Mouse (Mus musculus) ES-E14 (cell line): ENCODE data around the gene Dhx57. TPM values are rescaled to one million over a fixed set of nuclear protein-coding genes. Genes with fewer than 3 reads are reported as not detected.

ENCODE experiments used
- DNase-seq: peaks from one replicate; pipeline ENCODE4 v3.0.0-alpha.2; 2013; ENCODE audit warnings: low read depth, low spot score
- H3K27ac ChIP-seq: 2 replicates; pipeline ENCODE4 v1.5.1; 2012; ENCODE audit warnings: low read depth, mild to moderate bottlenecking, low read length, moderate library complexity, mixed read lengths; ENCODE audit not compliant: poor library complexity, insufficient read depth, severe bottlenecking
- H3K36me3 ChIP-seq: 2 replicates; pipeline ENCODE4 v1.6.1; 2012; ENCODE audit warnings: mild to moderate bottlenecking, low read length, moderate library complexity, mixed read lengths; ENCODE audit not compliant: control insufficient read depth, poor library complexity, insufficient read depth, severe bottlenecking
- H3K4me1 ChIP-seq, 2 experiments: fragments of 150-350 bp in 1 of 2; sonication (generic) in 1 of 2; 2 replicates each; pipeline ENCODE4 v1.6.1; 2012; ENCODE audit warnings: low read length in 2 of 2, mild to moderate bottlenecking in 1 of 2, mixed read lengths in 1 of 2; ENCODE audit not compliant: control insufficient read depth in 2 of 2, insufficient read depth in 2 of 2, poor library complexity in 1 of 2
- H3K4me3 ChIP-seq, 2 experiments: fragments of 150-350 bp in 1 of 2; sonication (generic) in 1 of 2; 2 replicates each; pipeline ENCODE4 v1.5.1; 2012; ENCODE audit warnings: low read length in 2 of 2, low read depth in 1 of 2, mild to moderate bottlenecking in 1 of 2, mixed read lengths in 1 of 2; ENCODE audit not compliant: insufficient read depth in 1 of 2, poor library complexity in 1 of 2, severe bottlenecking in 1 of 2
- H3K9ac ChIP-seq: 2 replicates; pipeline ENCODE4 v1.6.1; 2012; ENCODE audit warnings: low read depth, mild to moderate bottlenecking, low read length, mixed read lengths; ENCODE audit not compliant: poor library complexity, insufficient read depth, severe bottlenecking
- H3K9me3 ChIP-seq: fragments of 150-350 bp; sonication (generic); 2 replicates; pipeline ENCODE4 v1.6.1; 2012; ENCODE audit warnings: low read depth, mild to moderate bottlenecking, low read length; ENCODE audit not compliant: control insufficient read depth, insufficient read depth
- CHD2 ChIP-seq: IDR thresholded peaks from 2 replicates; pipeline ENCODE4 v1.6.1; 2014; ENCODE audit warnings: mild to moderate bottlenecking, low read depth, low read length, inconsistent platforms
- HCFC1 ChIP-seq: IDR thresholded peaks from 2 replicates; pipeline ENCODE4 v1.6.1; 2012; ENCODE audit warnings: low read length, inconsistent platforms, borderline replicate concordance; ENCODE audit not compliant: insufficient read depth
- MAFK ChIP-seq: IDR thresholded peaks from 2 replicates; pipeline ENCODE4 v1.6.1; 2014; ENCODE audit warnings: mild to moderate bottlenecking, low read depth, low read length, inconsistent platforms; ENCODE audit not compliant: insufficient read depth
- ZC3H11A ChIP-seq: IDR thresholded peaks from 2 replicates; pipeline ENCODE4 v1.6.1; 2012; ENCODE audit warnings: low read depth, mild to moderate bottlenecking, inconsistent platforms, low read length, borderline replicate concordance
- ZNF384 ChIP-seq: IDR thresholded peaks from 2 replicates; pipeline ENCODE4 v1.6.1; 2012; ENCODE audit warnings: low read depth, low read length, inconsistent platforms
- in situ Hi-C, 2 experiments: fragments of 600-800 bp; cut with MboI; formaldehyde crosslinking; loops; one replicate each; pipeline ENCODE4 v1.15.1; 2025; ENCODE audit warnings: low sequenced_read_pairs in 2 of 2, inconsistent platforms in 1 of 2; ENCODE audit not compliant: unreplicated experiment in 2 of 2
- total RNA-seq: library from RNA; depleted of rRNA; stranded (reverse); fragments of 300-350 nt; gene quantifications from 2 replicates; pipeline ENCODE4 v1.2.3, GENCODE M21; 2012

Gene Dhx57
- total RNA-seq, 1 experiment: 13.9 TPM

- TF ChIP-seq ZNF384: no peak
- no peak for TF ChIP-seq HCFC1
- no peak for TF ChIP-seq ZC3H11A
- no peak for TF ChIP-seq MAFK
- H3K9ac ChIP-seq: no peak overlapping the region
- no peak overlapping the region for H3K27ac ChIP-seq
- no peaks in the 10 kb centered on the region for H3K4me1 ChIP-seq
- H3K36me3 ChIP-seq: no peaks in the 10 kb centered on the region
- no peak for DNase-seq
- H3K9me3 ChIP-seq: no peaks in the 10 kb centered on the region
- no peak overlapping the region for H3K4me3 ChIP-seq
- in situ Hi-C loops: no loop called here
Observed at GRCm38 (mm10) chr17:80311761-80312160, 21.5 kb upstream of the Dhx57 start.

- Histone ChIP-seq H3K4me3 (no peak within 1 kb of the TSS), H3K4me1 (no peaks in the 10 kb centered on the region), H3K36me3 (no peaks in the 10 kb centered on the region), H3K9ac (no peak within 1 kb of the TSS), H3K9me3 (no peaks in the 10 kb centered on the region), H3K27ac (no peak within 1 kb of the TSS)
- no peak for DNase-seq
- TF ChIP-seq ZNF384 (no peak), HCFC1 (no peak), MAFK (no peak), CHD2 (no peak), ZC3H11A (no peak)
- in situ Hi-C loops: no loop called here
Observed at GRCm38 (mm10) chr17:80307251-80307650, 17.0 kb upstream of the Dhx57 start, which contains the start of gene Arhgef33. Gene Arhgef33 (plus strand): TSS chr17:80307407.

- H3K9me3 ChIP-seq: no peaks in the 10 kb centered on the region
- in situ Hi-C loops: no loop called here
- DNase-seq: no peak
- no peak overlapping the region for H3K27ac ChIP-seq
- no peaks in the 10 kb centered on the region for H3K4me1 ChIP-seq
- H3K36me3 ChIP-seq: no peaks in the 10 kb centered on the region
- no peak overlapping the region for H3K4me3 ChIP-seq
- TF ChIP-seq CHD2 (no peak), MAFK (no peak), ZNF384 (no peak), ZC3H11A (no peak), HCFC1 (no peak)
- H3K9ac ChIP-seq: no peak overlapping the region
Observed at GRCm38 (mm10) chr17:80298844-80299243, 8.6 kb upstream of the Dhx57 start.

- H3K9me3 ChIP-seq: no peaks in the 10 kb centered on the region
Observed at GRCm38 (mm10) chr17:80295258-80295657, 5.0 kb upstream of the Dhx57 start.

GRCm38 (mm10) chr17:80291148-80291547, 872 bp upstream of the Dhx57 start:
- no peak overlapping the region for H3K4me3 ChIP-seq
- no peak overlapping the region for H3K27ac ChIP-seq
- no peaks in the 10 kb centered on the region for H3K36me3 ChIP-seq
- in situ Hi-C loops: no loop called here
- TF ChIP-seq ZC3H11A (no peak), ZNF384 (peak; percentile 80), MAFK (no peak), HCFC1 (no peak), CHD2 (no peak)
- H3K9me3 ChIP-seq: no peaks in the 10 kb centered on the region
- H3K9ac ChIP-seq: no peak overlapping the region
- peak; percentile 30 for DNase-seq
- H3K4me1 ChIP-seq: no peaks in the 10 kb centered on the region

More at GRCm38 (mm10) chr17:80295258-80295657, 5.0 kb upstream of the Dhx57 start:
- DNase-seq: no peak
- Histone ChIP-seq H3K4me3 (no peak overlapping the region), H3K4me1 (no peaks in the 10 kb centered on the region), H3K27ac (no peak overlapping the region), H3K36me3 (no peaks in the 10 kb centered on the region), H3K9ac (no peak overlapping the region)
- in situ Hi-C loops: no loop called here
- TF ChIP-seq ZC3H11A: no peak
- no peak for TF ChIP-seq CHD2
- TF ChIP-seq MAFK: no peak
- no peak for TF ChIP-seq HCFC1
